8 mouse cellular contexts compared by ENCODE assay signal in the genomic region with DNA sequence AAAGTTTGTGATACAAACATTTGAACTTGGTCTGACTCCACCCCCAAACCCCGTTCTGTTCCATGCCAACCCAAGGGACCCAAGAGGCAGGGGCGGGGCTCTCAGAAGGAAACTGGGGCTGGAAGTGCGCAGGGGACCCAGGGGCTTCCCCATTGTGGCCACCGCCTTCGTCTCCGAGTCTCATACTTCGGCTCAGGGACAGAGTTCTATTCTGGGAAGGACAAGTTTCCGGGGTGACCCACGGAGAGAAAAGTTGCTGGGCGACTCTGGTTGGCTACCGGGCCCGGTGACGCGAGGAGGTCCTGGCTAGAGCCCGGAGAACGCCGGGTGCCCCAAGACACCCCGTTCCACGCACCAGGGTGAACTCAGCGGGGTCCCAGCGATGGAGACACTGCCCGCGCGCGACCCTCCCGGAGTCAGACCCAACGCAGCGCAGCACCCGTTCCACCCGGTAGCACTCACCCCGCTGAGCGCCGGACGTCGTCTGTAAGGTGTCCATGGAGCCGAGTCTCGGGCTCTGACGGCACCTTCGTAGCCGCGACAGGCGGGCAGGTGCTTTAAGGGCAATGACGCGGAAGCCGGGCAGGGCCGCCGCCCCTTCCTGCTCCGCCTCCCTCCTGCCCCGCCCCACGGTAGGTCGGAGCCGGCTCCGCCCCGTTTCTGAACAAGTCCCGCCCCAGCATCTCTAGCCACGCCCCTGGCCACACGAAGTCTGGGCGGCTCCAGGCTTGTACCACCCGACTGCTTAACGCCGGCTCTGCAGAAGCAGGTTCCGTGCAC. TPM values are rescaled to one million over a fixed set of nuclear protein-coding genes. Genes with fewer than 3 reads are reported as not detected.
A peak's percentile ranks its signal among the peaks of the same experiment; 100 is the strongest.
DNase-seq lines count a peak whose midpoint lies in the region; ATAC-seq and TF ChIP-seq lines count a peak whose summit lies in the region.

A gene (minus strand): TSS at position 536 of the 780 bp plus-strand sequence.

- H3K4me2 ChIP-seq in embryonic facial prominence, embryonic 13.5 days = peak within 1 kb of the TSS; percentile 98
- H3K4me2 ChIP-seq in kidney, embryonic 14.5 days (replicated peaks; ENCODE audit: low read depth, low read length) = peak within 1 kb of the TSS; percentile 99
- peak within 1 kb of the TSS; percentile 91 for H3K4me2 ChIP-seq in liver, embryonic 16.5 days (ENCODE audit: low read depth, low read length)
- peak within 1 kb of the TSS; percentile 97 for H3K4me2 ChIP-seq in neural tube, embryonic 11.5 days (ENCODE audit: low read depth)
- H3K4me2 ChIP-seq in stomach, postnatal 0 days (replicated peaks; ENCODE audit: low read depth) = peak within 1 kb of the TSS; percentile 93

- H3K27me3 ChIP-seq in embryonic facial prominence, embryonic 13.5 days = peaks cover 30% of the 10 kb centered on the region
- H3K27me3 ChIP-seq in heart, embryonic 10.5 days (ENCODE audit: insufficient read depth, poor library complexity, severe bottlenecking) = peaks cover 13% of the 10 kb centered on the region; the same call in 1 of the 2 replicates
- H3K27me3 ChIP-seq in kidney, embryonic 14.5 days (ENCODE audit: control insufficient read depth, insufficient read depth, low read length) = 0 out of 2 replicates have a peak, but pooled peaks cover 5% of the 10 kb centered on the region
- H3K27me3 ChIP-seq in liver, embryonic 16.5 days (ENCODE audit: control insufficient read depth, insufficient read depth, low read depth, low read length) = no peaks in the 10 kb centered on the region
- 0 out of 2 replicates have a peak, but pooled peaks cover 2% of the 10 kb centered on the region for H3K27me3 ChIP-seq in neural tube, embryonic 11.5 days (ENCODE audit: control insufficient read depth, insufficient read depth, low read length)
- no peaks in the 10 kb centered on the region for H3K27me3 ChIP-seq in stomach, postnatal 0 days (ENCODE audit: control insufficient read depth, insufficient read depth, low read length)

- TF ChIP-seq EP300 in stomach, postnatal 0 days (optimal IDR thresholded peaks at IDR 0.05) = no peak

- H3K4me1 ChIP-seq in embryonic facial prominence, embryonic 13.5 days = peaks cover 41% of the 10 kb centered on the region
- H3K4me1 ChIP-seq in heart, embryonic 10.5 days = peaks cover 58% of the 10 kb centered on the region
- H3K4me1 ChIP-seq in kidney, embryonic 14.5 days (ENCODE audit: control insufficient read depth, insufficient read depth, low read length) = peaks cover 23% of the 10 kb centered on the region
- peaks cover 28% of the 10 kb centered on the region for H3K4me1 ChIP-seq in liver, embryonic 16.5 days (ENCODE audit: control insufficient read depth, low read depth, low read length)
- H3K4me1 ChIP-seq in neural tube, embryonic 11.5 days (ENCODE audit: control insufficient read depth, insufficient read depth, low read length) = peaks cover 5% of the 10 kb centered on the region; the same call in 1 of the 2 replicates
- H3K4me1 ChIP-seq in stomach, postnatal 0 days (replicated peaks; ENCODE audit: control insufficient read depth, insufficient read depth) = peaks cover 8% of the 10 kb centered on the region

- no peaks in the 10 kb centered on the region for H3K9me3 ChIP-seq in embryonic facial prominence, embryonic 13.5 days
- no peaks in the 10 kb centered on the region for H3K9me3 ChIP-seq in heart, embryonic 10.5 days
- H3K9me3 ChIP-seq in kidney, embryonic 14.5 days (ENCODE audit: control insufficient read depth, low read length) = no peaks in the 10 kb centered on the region
- H3K9me3 ChIP-seq in liver, embryonic 16.5 days (replicated peaks; ENCODE audit: control insufficient read depth, low read length) = no peaks in the 10 kb centered on the region
- no peaks in the 10 kb centered on the region for H3K9me3 ChIP-seq in neural tube, embryonic 11.5 days (ENCODE audit: control insufficient read depth, low read length)
- no peaks in the 10 kb centered on the region for H3K9me3 ChIP-seq in stomach, postnatal 0 days (ENCODE audit: control insufficient read depth, low read length)

- H3K27ac ChIP-seq in embryonic facial prominence, embryonic 13.5 days = no peak within 1 kb of the TSS; the same call in 1 of the 2 replicates
- peak within 1 kb of the TSS; percentile 83 for H3K27ac ChIP-seq in heart, embryonic 10.5 days
- H3K27ac ChIP-seq in kidney, embryonic 14.5 days (ENCODE audit: low read depth, low read length) = no peak within 1 kb of the TSS
- H3K27ac ChIP-seq in liver, embryonic 16.5 days (ENCODE audit: low read length) = peak within 1 kb of the TSS; percentile 49
- no peak within 1 kb of the TSS for H3K27ac ChIP-seq in neural tube, embryonic 11.5 days (ENCODE audit: low read depth, low read length)
- peak within 1 kb of the TSS; percentile 94 for H3K27ac ChIP-seq in stomach, postnatal 0 days (replicated peaks)

- no peak for TF ChIP-seq CTCF in stomach, postnatal 0 days (IDR thresholded peaks at IDR 0.05; ENCODE audit: low read depth)

- peak within 1 kb of the TSS; percentile 71 for H3K9ac ChIP-seq in embryonic facial prominence, embryonic 13.5 days
- peak within 1 kb of the TSS; percentile 53; the same call in 1 of the 2 replicates for H3K9ac ChIP-seq in kidney, embryonic 14.5 days (ENCODE audit: low read depth, low read length)
- H3K9ac ChIP-seq in liver, embryonic 16.5 days (ENCODE audit: low read depth, low read length) = peak within 1 kb of the TSS; percentile 64
- peak within 1 kb of the TSS; percentile 62 for H3K9ac ChIP-seq in neural tube, embryonic 11.5 days (ENCODE audit: low read length)
- peak within 1 kb of the TSS; percentile 70 for H3K9ac ChIP-seq in stomach, postnatal 0 days (ENCODE audit: low read length)

- peak within 1 kb of the TSS; percentile 72 for H3K4me3 ChIP-seq in embryonic facial prominence, embryonic 13.5 days
- H3K4me3 ChIP-seq in heart, embryonic 10.5 days = peak within 1 kb of the TSS; percentile 84
- peak within 1 kb of the TSS; percentile 71 for H3K4me3 ChIP-seq in kidney, embryonic 14.5 days (ENCODE audit: low read length)
- peak within 1 kb of the TSS; percentile 71 for H3K4me3 ChIP-seq in liver, embryonic 16.5 days (ENCODE audit: low read depth, low read length)
- H3K4me3 ChIP-seq in neural tube, embryonic 11.5 days (ENCODE audit: low read depth, low read length) = peak within 1 kb of the TSS; percentile 67
- peak within 1 kb of the TSS; percentile 69 for H3K4me3 ChIP-seq in stomach, postnatal 0 days (ENCODE audit: low read depth, low read length)

- 1% methylated on average over 62 of the region's 62 CpGs for WGBS in embryonic facial prominence, embryonic 13.5 days
- 2% methylated on average over 62 of the region's 62 CpGs for WGBS in heart, embryonic 10.5 days
- 1% methylated on average over 62 of the region's 62 CpGs for WGBS in kidney, embryonic 14.5 days
- under 1% methylated on average over 61 of the region's 62 CpGs for WGBS in liver, embryonic 16.5 days (ENCODE audit: insufficient replicate concordance)
- 3% methylated on average over 62 of the region's 62 CpGs for WGBS in neural tube, embryonic 11.5 days
- WGBS in stomach, postnatal 0 days = 2% methylated on average over 54 of the region's 62 CpGs

- peak; percentile 83 for ATAC-seq in embryonic facial prominence, embryonic 13.5 days (ENCODE audit: insufficient number of reproducible peaks, insufficient read depth, low FRiP score, low TSS enrichment, low read depth)
- peak; percentile 91 for ATAC-seq in kidney, embryonic 14.5 days (ENCODE audit: low FRiP score, low TSS enrichment)
- ATAC-seq in liver, embryonic 16.5 days (ENCODE audit: low read depth) = peak; percentile 89
- ATAC-seq in neural tube, embryonic 11.5 days (ENCODE audit: insufficient read depth, low FRiP score, low TSS enrichment) = peak; percentile 87
- ATAC-seq in stomach, postnatal 0 days (ENCODE audit: low FRiP score, low TSS enrichment) = peak; percentile 86

- H3K36me3 ChIP-seq in embryonic facial prominence, embryonic 13.5 days = no peaks in the 10 kb centered on the region
- no peaks in the 10 kb centered on the region for H3K36me3 ChIP-seq in heart, embryonic 10.5 days
- no peaks in the 10 kb centered on the region for H3K36me3 ChIP-seq in kidney, embryonic 14.5 days (ENCODE audit: control insufficient read depth, insufficient read depth, low read length)
- no peaks in the 10 kb centered on the region for H3K36me3 ChIP-seq in liver, embryonic 16.5 days (ENCODE audit: control insufficient read depth, insufficient read depth)
- H3K36me3 ChIP-seq in neural tube, embryonic 11.5 days (ENCODE audit: control insufficient read depth, insufficient read depth, low read length) = no peaks in the 10 kb centered on the region
- no peaks in the 10 kb centered on the region for H3K36me3 ChIP-seq in stomach, postnatal 0 days (ENCODE audit: control insufficient read depth, insufficient read depth, low read length)

- peak; percentile 96 for DNase-seq in CD4-positive helper T cell, adult 2 months (ENCODE audit: low read depth, low spot score)
- peak; percentile 94 for DNase-seq in adrenal gland, postnatal 25 days
- peak; percentile 96 for DNase-seq in heart, embryonic 10.5 days (ENCODE audit: low spot score)
- DNase-seq in neural tube, embryonic 11.5 days (ENCODE audit: low spot score) = peak; percentile 90
- peak; percentile 96 for DNase-seq in stomach, postnatal 0 days (ENCODE audit: low spot score)

RNA-seq across cellular contexts. Expression of the gene that starts here (rescaled TPM):
- total RNA-seq in adrenal gland, postnatal 25 days (2021) = 6.8 and 10.8 TPM in 2 replicates
- polyA plus RNA-seq in embryonic facial prominence, embryonic 13.5 days (2015; fragmentation: Nextera tagmentation; extraction: Ambion mirVana) = 0.70 and 0.80 TPM in 2 replicates
- 0.92 and 1.2 TPM in 2 replicates for polyA plus RNA-seq in heart, embryonic 10.5 days (2016; fragmentation: Nextera tagmentation; extraction: Ambion mirVana)
- 0.60 and 0.61 TPM in 2 replicates for polyA plus RNA-seq in kidney, embryonic 14.5 days (2014; fragmentation: Nextera tagmentation; extraction: Ambion mirVana)
- polyA plus RNA-seq in liver, embryonic 16.5 days (2015; fragmentation: Nextera tagmentation; extraction: Ambion mirVana) = 0.52 and 0.65 TPM in 2 replicates
- polyA plus RNA-seq in neural tube, embryonic 11.5 days (2014; fragmentation: Nextera tagmentation; extraction: Ambion mirVana) = 0.37 and 0.90 TPM in 2 replicates
- 2.7 TPM in 2 replicates for polyA plus RNA-seq in stomach, postnatal 0 days (2015; fragmentation: Nextera tagmentation; extraction: Ambion mirVana)

Comparison
In these comparisons a context has a peak if more than half of its experiments do, and no peak if none do; other contexts are left out.
1. Peak in ATAC-seq, H3K4me3 ChIP-seq, H3K9ac ChIP-seq and H3K4me2 ChIP-seq in embryonic facial prominence, embryonic 13.5 days; RNA of the gene not detected or under 1 TPM.
2. Peak in ATAC-seq, H3K4me3 ChIP-seq, H3K9ac ChIP-seq and H3K4me2 ChIP-seq in kidney, embryonic 14.5 days; RNA of the gene not detected or under 1 TPM.
3. Peak in ATAC-seq, H3K4me3 ChIP-seq, H3K27ac ChIP-seq, H3K9ac ChIP-seq and H3K4me2 ChIP-seq in liver, embryonic 16.5 days; RNA of the gene not detected or under 1 TPM.
4. Peak in DNase-seq, ATAC-seq, H3K4me3 ChIP-seq, H3K9ac ChIP-seq and H3K4me2 ChIP-seq in neural tube, embryonic 11.5 days; RNA of the gene not detected or under 1 TPM.
5. H3K27ac ChIP-seq: peak in heart, embryonic 10.5 days (single experiment) and stomach, postnatal 0 days (single experiment); none in embryonic facial prominence, embryonic 13.5 days (single experiment), kidney, embryonic 14.5 days (single experiment) and neural tube, embryonic 11.5 days (single experiment).
6. Peak in every context shown above with its lines, with median percentiles within 50 percentile points of each other: DNase-seq, ATAC-seq, H3K4me2 ChIP-seq, H3K4me3 ChIP-seq and H3K9ac ChIP-seq.